Mouse (Mus musculus) limb, embryonic 12.5 days (tissue): ENCODE data around the gene Gcnt4. TPM values are rescaled to one million over a fixed set of nuclear protein-coding genes. Genes with fewer than 3 reads are reported as not detected.

Experiments used
- ATAC-seq: fragments of 200-750 bp; cut with Nextera tagmentation; 2 replicates; pipeline ENCODE4 v1.8.0; 2017; ENCODE audit warnings: low read depth, moderate TSS enrichment; ENCODE audit not compliant: insufficient number of reproducible peaks, insufficient read depth, low FRiP score, low TSS enrichment
- H3K27ac ChIP-seq: fragments of 300-500 bp; sonication (generic); 2 replicates; pipeline ENCODE4 v1.5.1; 2016; ENCODE audit warnings: mild to moderate bottlenecking, moderate library complexity
- H3K27me3 ChIP-seq: fragments of 300-500 bp; sonication (generic); 2 replicates; pipeline ENCODE4 v1.6.1; 2016; ENCODE audit warnings: mild to moderate bottlenecking, moderate library complexity
- H3K36me3 ChIP-seq: fragments of 300-500 bp; sonication (generic); 2 replicates; pipeline ENCODE4 v1.6.1; 2016; ENCODE audit warnings: mild to moderate bottlenecking, moderate library complexity
- H3K4me1 ChIP-seq: fragments of 300-500 bp; sonication (generic); replicated peaks from 2 replicates; pipeline ENCODE4 v1.6.1; 2016
- H3K4me2 ChIP-seq: fragments of 300-500 bp; sonication (generic); 2 replicates; pipeline ENCODE4 v1.6.1; 2016; ENCODE audit warnings: mild to moderate bottlenecking, moderate library complexity
- H3K4me3 ChIP-seq: fragments of 300-500 bp; sonication (generic); replicated peaks from 2 replicates; pipeline ENCODE4 v1.5.1; 2016; ENCODE audit warnings: mild to moderate bottlenecking
- H3K9ac ChIP-seq: fragments of 300-500 bp; sonication (generic); replicated peaks from 2 replicates; pipeline ENCODE4 v1.6.1; 2016; ENCODE audit warnings: mild to moderate bottlenecking, moderate library complexity
- H3K9me3 ChIP-seq: fragments of 300-500 bp; sonication (generic); 2 replicates; pipeline ENCODE4 v1.6.1; 2016; ENCODE audit warnings: mild to moderate bottlenecking, moderate library complexity
- WGBS: fragments of 180-500 bp; shearing (Covaris S2); methylation state at CpG from one replicate; pipeline ENCODE4 v1.1.7; 2016; 5-methylcytosine and 5-hydroxymethylcytosine counted together
- polyA plus RNA-seq: library from polyadenylated mRNA; unstranded; fragments of >200 nt; fragmentation: Nextera tagmentation; extraction: Ambion mirVana; gene quantifications from 2 replicates; pipeline ENCODE4 v1.2.1, GENCODE M21; 2016

The Gcnt4 gene
- polyA plus RNA-seq, 1 experiment from 2014 or later = 0.35 TPM

DNA sequence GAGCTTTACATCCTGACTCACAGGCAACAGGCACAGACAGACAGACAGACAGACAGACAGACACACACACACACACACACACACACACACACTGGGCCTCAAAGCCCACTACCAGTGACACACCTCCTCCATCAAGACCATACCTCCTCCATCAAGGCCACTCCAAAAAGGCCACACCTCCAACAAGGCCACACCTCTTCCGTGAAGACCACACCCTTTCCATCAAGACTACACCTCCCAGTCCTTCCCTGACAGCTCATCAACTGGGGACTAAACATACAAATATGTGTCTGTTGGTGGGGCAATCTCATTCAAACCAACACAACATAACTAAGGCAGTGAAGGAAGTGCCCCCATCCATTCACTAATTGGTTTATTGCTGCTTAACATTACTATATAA is 72.6 kb downstream of the Gcnt4 start:
- 71% methylated on average over 1 of the region's 1 CpGs for WGBS
- H3K27me3 ChIP-seq = no peaks in the 10 kb centered on the region
- H3K36me3 ChIP-seq = no peaks in the 10 kb centered on the region

More for the DNA sequence above, 72.6 kb downstream of the Gcnt4 start:
- H3K9me3 ChIP-seq = no peaks in the 10 kb centered on the region
- ATAC-seq = no peak
- H3K4me1 ChIP-seq = no peaks in the 10 kb centered on the region
- no peak overlapping the region for H3K27ac ChIP-seq
- H3K4me3 ChIP-seq = no peak overlapping the region
- H3K4me2 ChIP-seq = no peak overlapping the region
- no peak overlapping the region for H3K9ac ChIP-seq

Other genes with a start within 250 kb of the Gcnt4 start
- 0.12 TPM in 1 of 2 replicates, not detected in the other for gene Ankrd31, start 176.4 kb upstream of the Gcnt4 start, polyA plus RNA-seq
- not detected in 2 replicates for gene 1700029F12Rik, start 109.7 kb downstream of the Gcnt4 start, polyA plus RNA-seq
- 7.2 and 7.8 TPM in 2 replicates for gene Fam169a, start 142.6 kb downstream of the Gcnt4 start, polyA plus RNA-seq
- 1.3 and 1.8 TPM in 2 replicates for gene Gm6169, start 174.5 kb downstream of the Gcnt4 start, polyA plus RNA-seq
- 35.3 and 39.3 TPM in 2 replicates for gene Gfm2, start 213.2 kb downstream of the Gcnt4 start, polyA plus RNA-seq
- gene Nsa2, start 213.2 kb downstream of the Gcnt4 start, polyA plus RNA-seq = 66.5 and 67.8 TPM in 2 replicates